Mouse (Mus musculus): ENCODE measurements at regions not wholly inside any gene's neighbourhood (a gene's known extent, or its start where the extent isn't known, plus 50 kb on each side); places are given as distances from the start of the nearest gene placed in this dataset.

- TF ChIP-seq EP300 (IDR thresholded peaks at IDR 0.05) (no peak), CTCF (IDR thresholded peaks at IDR 0.05) (no peak)
Observed at GRCm38 (mm10) chr4:131493726-131494125, 344.4 kb downstream of the Ptpru start.
